Mouse (Mus musculus) C2C12 (cell line): ENCODE measurements around the gene Depdc5.

Experiments used
- CTCF ChIP-seq: IDR thresholded peaks from one replicate; pipeline ENCODE4 v1.5.1; 2011; ENCODE audit not compliant: control insufficient read depth, insufficient read depth, insufficient read length
- USF1 ChIP-seq: IDR thresholded peaks from one replicate; pipeline ENCODE4 v1.6.1; 2011; ENCODE audit warnings: low read depth, mild to moderate bottlenecking, control low read depth, moderate library complexity

GRCm38 (mm10) chr5:33034916-33035315 lies 171.4 kb downstream of the Depdc5 start:
- no peak for TF ChIP-seq USF1
- TF ChIP-seq CTCF, result no peak
